Mouse (Mus musculus) G1E (cell line): ENCODE results near the gene Ccdc92.

ENCODE experiments used
- CTCF ChIP-seq: IDR thresholded peaks from 2 replicates; pipeline ENCODE4 v1.5.1; 2012; ENCODE audit warnings: low read depth, low read length, inconsistent platforms, mixed read lengths
- GATA1 ChIP-seq: IDR thresholded peaks from 2 replicates; pipeline ENCODE4 v1.6.1; 2012; ENCODE audit warnings: borderline replicate concordance, low read length, inconsistent platforms, mixed read lengths
- GATA2 ChIP-seq: IDR thresholded peaks from 2 replicates; pipeline ENCODE4 v1.6.1; 2012; ENCODE audit warnings: low read depth, low read length, inconsistent platforms, borderline replicate concordance
- POLR2AphosphoS5 ChIP-seq: IDR thresholded peaks from 2 replicates; pipeline ENCODE4 v1.6.1; 2012; ENCODE audit warnings: low read depth, low read length, inconsistent platforms; ENCODE audit not compliant: insufficient replicate concordance
- TAL1 ChIP-seq: conservative IDR thresholded peaks from 2 replicates; pipeline ENCODE4 v1.6.1; 2012; ENCODE audit warnings: low read depth, low read length, inconsistent platforms, mixed read lengths

GRCm38 (mm10) chr5:124896135-124896534 is 33.9 kb upstream of the Ccdc92 start:
- no peak for TF ChIP-seq CTCF
- TF ChIP-seq GATA1 = no peak
- no peak for TF ChIP-seq GATA2
- TF ChIP-seq POLR2AphosphoS5 = no peak
- no peak for TF ChIP-seq TAL1
